Mouse (Mus musculus) intestine, embryonic 15.5 days (tissue): Measurements from ENCODE around the gene Tesk1. TPM values are rescaled to one million over a fixed set of nuclear protein-coding genes. Genes with fewer than 3 reads are reported as not detected.
"Not testable (repeated sequence)": the region's sequence is repeated elsewhere in the genome, so short reads cannot be mapped to it uniquely, and the experiment has no call there.

Source experiments
- ATAC-seq: fragments of 200-750 bp; cut with Nextera tagmentation; 2 replicates; pipeline ENCODE4 v1.8.0; 2017; ENCODE audit warnings: moderate TSS enrichment, moderate library complexity
- H3K27ac ChIP-seq: fragments of 300-500 bp; sonication (generic); 2 replicates; pipeline ENCODE4 v1.5.1; 2015; ENCODE audit warnings: mild to moderate bottlenecking, inconsistent platforms
- H3K27me3 ChIP-seq: fragments of 300-500 bp; sonication (generic); replicated peaks from 2 replicates; pipeline ENCODE4 v1.6.1; 2015; ENCODE audit warnings: inconsistent platforms
- H3K36me3 ChIP-seq: fragments of 300-500 bp; sonication (generic); 2 replicates; pipeline ENCODE4 v1.6.1; 2015; ENCODE audit warnings: inconsistent platforms
- H3K4me1 ChIP-seq: fragments of 300-500 bp; sonication (generic); replicated peaks from 2 replicates; pipeline ENCODE4 v1.6.1; 2015; ENCODE audit warnings: inconsistent platforms
- H3K4me2 ChIP-seq: fragments of 300-500 bp; sonication (generic); replicated peaks from 2 replicates; pipeline ENCODE4 v1.6.1; 2015; ENCODE audit warnings: mild to moderate bottlenecking, inconsistent platforms
- H3K4me3 ChIP-seq: fragments of 300-500 bp; sonication (generic); replicated peaks from 2 replicates; pipeline ENCODE4 v1.5.1; 2015; ENCODE audit warnings: inconsistent platforms
- H3K9ac ChIP-seq: fragments of 300-500 bp; sonication (generic); 2 replicates; pipeline ENCODE4 v1.6.1; 2015; ENCODE audit warnings: inconsistent platforms
- H3K9me3 ChIP-seq: fragments of 300-500 bp; sonication (generic); 2 replicates; pipeline ENCODE4 v1.6.1; 2016; ENCODE audit warnings: inconsistent platforms
- WGBS: fragments of 180-500 bp; shearing (Covaris S2); methylation state at CpG from one replicate; pipeline ENCODE4 v1.1.7; 2015; 5-methylcytosine and 5-hydroxymethylcytosine counted together
- polyA plus RNA-seq: library from polyadenylated mRNA; unstranded; fragments of >200 nt; fragmentation: Nextera tagmentation; extraction: Ambion mirVana; gene quantifications from 2 replicates; pipeline ENCODE4 v1.2.1, GENCODE M21; 2015

Tesk1 gene
- polyA plus RNA-seq, 1 experiment from 2014 or later: 6.8 TPM

- H3K9ac ChIP-seq: no peak overlapping the region
- no peak overlapping the region for H3K4me3 ChIP-seq
- 85% methylated on average over 7 of the region's 7 CpGs for WGBS
Observed at GRCm38 (mm10) chr4:43466872-43467271, 25.1 kb downstream of the Tesk1 start.

GRCm38 (mm10) chr4:43470301-43470700 lies 28.6 kb downstream of the Tesk1 start:
- no peaks in the 10 kb centered on the region for H3K36me3 ChIP-seq
- H3K9me3 ChIP-seq: no peaks in the 10 kb centered on the region
- H3K27ac ChIP-seq: no peak overlapping the region
- H3K27me3 ChIP-seq: no peaks in the 10 kb centered on the region
- no peak overlapping the region for H3K4me3 ChIP-seq
- 86% methylated on average over 10 of the region's 10 CpGs for WGBS
- no peak for ATAC-seq
- no peak overlapping the region for H3K9ac ChIP-seq
- no peak overlapping the region for H3K4me2 ChIP-seq
- H3K4me1 ChIP-seq: no peaks in the 10 kb centered on the region

More at GRCm38 (mm10) chr4:43466872-43467271, 25.1 kb downstream of the Tesk1 start:
- Histone ChIP-seq H3K4me1 (no peaks in the 10 kb centered on the region), H3K27me3 (no peaks in the 10 kb centered on the region), H3K4me2 (no peak overlapping the region), H3K27ac (no peak overlapping the region), H3K36me3 (no peaks in the 10 kb centered on the region), H3K9me3 (no peaks in the 10 kb centered on the region)
- no peak for ATAC-seq

GRCm38 (mm10) chr4:43473636-43474035 lies 31.9 kb downstream of the Tesk1 start:
- Histone ChIP-seq H3K36me3 (no peaks in the 10 kb centered on the region), H3K4me1 (no peaks in the 10 kb centered on the region), H3K4me3 (no peak overlapping the region), H3K27me3 (no peaks in the 10 kb centered on the region), H3K9ac (no peak overlapping the region), H3K9me3 (no peaks in the 10 kb centered on the region), H3K27ac (no peak overlapping the region), H3K4me2 (no peak overlapping the region)
- no peak for ATAC-seq
- 63% methylated on average over 1 of the region's 1 CpGs for WGBS

- Histone ChIP-seq H3K9me3 (no peaks in the 10 kb centered on the region), H3K27me3 (no peaks in the 10 kb centered on the region), H3K4me3 (no peak overlapping the region), H3K36me3 (no peaks in the 10 kb centered on the region), H3K4me1 (no peaks in the 10 kb centered on the region), H3K9ac (no peak overlapping the region), H3K4me2 (no peak overlapping the region), H3K27ac (no peak overlapping the region)
- 86% methylated on average over 6 of the region's 6 CpGs for WGBS
- no peak for ATAC-seq
Observed at GRCm38 (mm10) chr4:43476604-43477003, 34.9 kb downstream of the Tesk1 start.

GRCm38 (mm10) chr4:43477857-43478533 lies 36.3 kb downstream of the Tesk1 start:
- 22% methylated on average over 11 of the region's 11 CpGs for WGBS
- Histone ChIP-seq H3K27me3 (no peaks in the 10 kb centered on the region), H3K4me2 (peak overlapping the region; percentile 59), H3K4me1 (no peaks in the 10 kb centered on the region), H3K27ac (no peak overlapping the region), H3K9me3 (no peaks in the 10 kb centered on the region), H3K4me3 (peak overlapping the region; percentile 23), H3K36me3 (no peaks in the 10 kb centered on the region), H3K9ac (no peak overlapping the region)
- peak; percentile 90 for ATAC-seq

GRCm38 (mm10) chr4:43478534-43478858 lies 36.8 kb downstream of the Tesk1 start:
- Histone ChIP-seq H3K9me3 (no peaks in the 10 kb centered on the region), H3K4me3 (peak overlapping the region; percentile 23), H3K27ac (no peak overlapping the region), H3K4me2 (peak overlapping the region; percentile 59), H3K9ac (no peak overlapping the region), H3K36me3 (no peaks in the 10 kb centered on the region), H3K4me1 (no peaks in the 10 kb centered on the region), H3K27me3 (no peaks in the 10 kb centered on the region)
- peak; percentile 4; the same call in 1 of the 2 replicates for ATAC-seq
- 51% methylated on average over 8 of the region's 8 CpGs for WGBS

- WGBS: 47% methylated on average over 24 of the region's 24 CpGs
- Histone ChIP-seq H3K36me3 (no peaks in the 10 kb centered on the region), H3K9ac (no peak overlapping the region), H3K4me2 (peak overlapping the region; percentile 38; the same call in 1 of the 2 replicates), H3K9me3 (no peaks in the 10 kb centered on the region), H3K4me3 (no peak overlapping the region), H3K4me1 (no peaks in the 10 kb centered on the region), H3K27me3 (no peaks in the 10 kb centered on the region), H3K27ac (no peak overlapping the region)
- ATAC-seq: no peak
Observed at GRCm38 (mm10) chr4:43478906-43479832, 37.4 kb downstream of the Tesk1 start.

GRCm38 (mm10) chr4:43480985-43481384 lies 39.2 kb downstream of the Tesk1 start:
- peak; percentile 85 for ATAC-seq
- H3K4me3 ChIP-seq: no peak overlapping the region
- H3K4me2 ChIP-seq: no peak overlapping the region
- H3K4me1 ChIP-seq: no peaks in the 10 kb centered on the region
- no peaks in the 10 kb centered on the region for H3K27me3 ChIP-seq
- H3K9ac ChIP-seq: no peak overlapping the region
- no peaks in the 10 kb centered on the region for H3K36me3 ChIP-seq
- no peak overlapping the region for H3K27ac ChIP-seq
- WGBS: 68% methylated on average over 5 of the region's 5 CpGs
- H3K9me3 ChIP-seq: no peaks in the 10 kb centered on the region

GRCm38 (mm10) chr4:43481894-43482456 lies 40.2 kb downstream of the Tesk1 start:
- H3K36me3 ChIP-seq: no peaks in the 10 kb centered on the region
- 77% methylated on average over 7 of the region's 7 CpGs for WGBS
- no peak for ATAC-seq
- no peak overlapping the region for H3K4me3 ChIP-seq
- no peak overlapping the region for H3K27ac ChIP-seq
- H3K9ac ChIP-seq: no peak overlapping the region
- no peaks in the 10 kb centered on the region for H3K4me1 ChIP-seq
- H3K9me3 ChIP-seq: no peaks in the 10 kb centered on the region
- H3K4me2 ChIP-seq: no peak overlapping the region
- no peaks in the 10 kb centered on the region for H3K27me3 ChIP-seq

- Histone ChIP-seq H3K4me1 (no peaks in the 10 kb centered on the region), H3K27ac (no peak overlapping the region), H3K4me2 (no peak overlapping the region), H3K9ac (no peak overlapping the region), H3K27me3 (no peaks in the 10 kb centered on the region), H3K4me3 (no peak overlapping the region), H3K9me3 (no peaks in the 10 kb centered on the region), H3K36me3 (no peaks in the 10 kb centered on the region)
- ATAC-seq: no peak
- 72% methylated on average over 10 of the region's 10 CpGs for WGBS
Observed at GRCm38 (mm10) chr4:43482591-43482990, 40.9 kb downstream of the Tesk1 start.

- no peaks in the 10 kb centered on the region for H3K4me1 ChIP-seq
- H3K36me3 ChIP-seq: no peaks in the 10 kb centered on the region
- ATAC-seq: no peak
- H3K27ac ChIP-seq: no peak within 1 kb of the TSS
- 63% methylated on average over 12 of the region's 12 CpGs for WGBS
- H3K9me3 ChIP-seq: no peaks in the 10 kb centered on the region
- no peak within 1 kb of the TSS for H3K9ac ChIP-seq
- no peak within 1 kb of the TSS for H3K4me2 ChIP-seq
- H3K27me3 ChIP-seq: no peaks in the 10 kb centered on the region
- no peak within 1 kb of the TSS for H3K4me3 ChIP-seq
Observed at GRCm38 (mm10) chr4:43483535-43484091, 41.9 kb downstream of the Tesk1 start, which contains the start of gene Sit1. Gene Sit1, minus strand, starts transcription at chr4:43483734.

GRCm38 (mm10) chr4:43485666-43486065 lies 43.9 kb downstream of the Tesk1 start:
- not testable (repeated sequence) for ATAC-seq, H3K4me1 ChIP-seq, H3K4me2 ChIP-seq, H3K9ac ChIP-seq, H3K4me3 ChIP-seq, H3K27ac ChIP-seq, H3K9me3 ChIP-seq, H3K27me3 ChIP-seq, H3K36me3 ChIP-seq
- 86% methylated on average over 5 of the region's 5 CpGs for WGBS
